Mouse (Mus musculus) spleen, adult 10 weeks (tissue): Measurements from ENCODE around the gene Rnf144a. TPM values are rescaled to one million over a fixed set of nuclear protein-coding genes. Genes with fewer than 3 reads are reported as not detected.

ENCODE experiments used
- polyA plus RNA-seq: library from polyadenylated mRNA; stranded (reverse); fragments of 350-450 nt; fragmentation: Illumina TruSeq; extraction: RNeasy Lipid Tissue Mini Kit (QIAGEN cat#74804); gene quantifications from one replicate; pipeline ENCODE4 v1.2.3, GENCODE M21; 2015; ENCODE audit warnings: low replicate concordance; ENCODE audit not compliant: insufficient read depth

Gene Rnf144a
- 36.0 TPM for polyA plus RNA-seq

GRCm38 (mm10) chr12:26415104-26415771 is at the start of gene Rnf144a:
TSS of gene Rnf144a (minus strand) at chr12:26415254.

GRCm38 (mm10) chr12:26456028-26456698 is 41.1 kb upstream of the Rnf144a start, which contains the start of gene Rsad2:
TSS of gene Rsad2 (minus strand) at chr12:26456452.

Other genes starting within 250 kb of the Rnf144a start
- 50.8 TPM for gene Rsad2, start 41.2 kb upstream of the Rnf144a start, polyA plus RNA-seq
- 19.8 TPM for gene Cmpk2, start 54.0 kb upstream of the Rnf144a start, polyA plus RNA-seq